8 mouse cellular contexts compared by ENCODE assay signal in the genomic region with DNA sequence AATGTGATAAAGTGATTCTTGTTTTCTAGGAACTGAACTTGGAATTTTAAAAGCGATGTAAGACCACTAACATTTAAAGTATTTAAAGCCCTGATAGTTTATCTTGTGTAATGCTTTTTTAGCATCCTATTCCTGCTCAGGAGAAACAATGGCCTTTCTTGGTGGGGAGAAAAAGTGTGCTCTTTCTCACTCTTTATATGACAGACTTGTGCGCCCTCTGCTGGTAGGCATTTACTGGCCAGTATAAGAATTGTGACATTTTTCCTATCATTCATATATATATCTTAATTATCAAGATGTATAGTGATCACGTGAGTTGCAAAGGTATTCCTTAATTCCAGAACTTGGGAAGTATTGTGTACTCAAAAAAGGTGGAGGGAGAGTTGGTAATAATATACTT.
A peak's percentile ranks its signal among the peaks of the same experiment; 100 is the strongest.
DNase-seq lines count a peak whose midpoint lies in the region; ATAC-seq and TF ChIP-seq lines count a peak whose summit lies in the region.

No protein-coding gene starts in this region.

- DNase-seq in heart, adult 2 months, result peak; percentile 22 to 65
- peak; percentile 66 for DNase-seq in CH12.LX (ENCODE audit: extremely low read depth)
- DNase-seq in c-Kit-positive CD71-positive TER-119-negative erythroid progenitor cells, embryonic 14.5 days (ENCODE audit: low read depth), result peak; percentile 46
- peak; percentile 84 for DNase-seq in forebrain, embryonic 14.5 days (ENCODE audit: low spot score)
- DNase-seq in kidney, postnatal 14 days, result peak; percentile 67
- peak; percentile 70 for DNase-seq in lung, postnatal 10 days
- peak; percentile 16 for DNase-seq in skeletal muscle tissue, adult 2 months (ENCODE audit: low read depth, low spot score)

- no peaks in the 10 kb centered on the region for H3K27me3 ChIP-seq in heart, adult 2 months (ENCODE audit: control insufficient read depth, insufficient read depth, low read length)
- H3K27me3 ChIP-seq in heart, embryonic 11.5 days (ENCODE audit: control insufficient read depth, insufficient read depth, low read length), result no peaks in the 10 kb centered on the region
- H3K27me3 ChIP-seq in CH12.LX (replicated peaks), result no peaks in the 10 kb centered on the region
- H3K27me3 ChIP-seq in forebrain, embryonic 14.5 days (replicated peaks; ENCODE audit: control insufficient read depth, insufficient read depth, low read length), result no peaks in the 10 kb centered on the region

- no peaks in the 10 kb centered on the region for H3K4me1 ChIP-seq in heart, adult 2 months (ENCODE audit: control insufficient read depth, insufficient read depth, low read length)
- no peaks in the 10 kb centered on the region for H3K4me1 ChIP-seq in heart, embryonic 11.5 days (ENCODE audit: control insufficient read depth, insufficient read depth, low read length)
- H3K4me1 ChIP-seq in CH12.LX (ENCODE audit: control insufficient read depth in 1 of 2, insufficient read depth in 2 of 2), result peaks cover 0 to 27% of the 10 kb centered on the region in 2 experiments; a peak in 1 of 4 replicates
- H3K4me1 ChIP-seq in forebrain, embryonic 14.5 days (ENCODE audit: control insufficient read depth, insufficient read depth, low read length), result no peaks in the 10 kb centered on the region

- no peak for ATAC-seq in heart, embryonic 11.5 days (replicated peaks; ENCODE audit: insufficient number of reproducible peaks, low FRiP score, low TSS enrichment)
- peak; percentile 65; the same call in 1 of the 2 replicates for ATAC-seq in forebrain, embryonic 14.5 days

- no peak overlapping the region for H3K9ac ChIP-seq in heart, adult 2 months (ENCODE audit: low read depth, low read length)
- H3K9ac ChIP-seq in heart, embryonic 11.5 days (ENCODE audit: low read depth, low read length), result no peak overlapping the region
- H3K9ac ChIP-seq in CH12.LX (ENCODE audit: insufficient read depth, low read depth), result no peak overlapping the region
- no peak overlapping the region for H3K9ac ChIP-seq in forebrain, embryonic 14.5 days (ENCODE audit: low read length)

- TF ChIP-seq RAD21 in CH12.LX (IDR thresholded peaks at IDR 0.05; ENCODE audit: low read depth, low read length), result peak; percentile 70

- H3K9me3 ChIP-seq in heart, embryonic 11.5 days (replicated peaks; ENCODE audit: control insufficient read depth, low read length), result no peaks in the 10 kb centered on the region
- H3K9me3 ChIP-seq in CH12.LX (replicated peaks; ENCODE audit: low read length), result no peaks in the 10 kb centered on the region
- H3K9me3 ChIP-seq in forebrain, embryonic 14.5 days (replicated peaks; ENCODE audit: control insufficient read depth, low read length), result no peaks in the 10 kb centered on the region

- H3K4me2 ChIP-seq in heart, embryonic 11.5 days, result no peak overlapping the region
- no peak overlapping the region for H3K4me2 ChIP-seq in CH12.LX (ENCODE audit: insufficient read depth, low read depth, poor library complexity, severe bottlenecking)
- no peak overlapping the region for H3K4me2 ChIP-seq in forebrain, embryonic 14.5 days (ENCODE audit: low read length)

- 44% methylated on average over 3 of the region's 3 CpGs for WGBS in heart, adult 2 months
- WGBS in heart, embryonic 11.5 days (ENCODE audit: insufficient replicate concordance), result 53% methylated on average over 3 of the region's 3 CpGs
- WGBS in forebrain, embryonic 14.5 days, result 63% methylated on average over 3 of the region's 3 CpGs

- intact Hi-C loops in heart, adult 2 months (cut with DNase I), result loop anchor here (1.0 to 10.0 kb wide), 2 partner anchors 94 to 263 kb away; no protein-coding TSS in a partner anchor

- in situ Hi-C loops in CH12.LX (cut with MboI; ENCODE audit: low pct_ligation_motif_present, low pct_unique_long_range_greater_than_20kb, low sequenced_read_pairs), result loop anchor here (25.0 kb wide), 1 partner anchor 251 kb away; no protein-coding TSS in a partner anchor

- no peak for TF ChIP-seq EP300 in heart, adult 2 months (IDR thresholded peaks at IDR 0.05; ENCODE audit: insufficient read depth, low read depth, low read length)
- no peak for TF ChIP-seq EP300 in CH12.LX (IDR thresholded peaks at IDR 0.05; ENCODE audit: low read length)

- peak; percentile 90 for TF ChIP-seq CTCF in heart, adult 2 months (IDR thresholded peaks at IDR 0.05)
- TF ChIP-seq CTCF in CH12.LX (conservative IDR thresholded peaks at IDR 0.05 in 1 of 2, IDR thresholded peaks at IDR 0.05 in 1 of 2; ENCODE audit: low read depth in 2 of 2, low read length in 2 of 2), result peak; percentile 36 to 80; a peak in 3 of 4 replicates

- no peak overlapping the region for H3K4me3 ChIP-seq in heart, adult 2 months
- no peak overlapping the region for H3K4me3 ChIP-seq in heart, embryonic 11.5 days (ENCODE audit: low read depth, low read length)
- H3K4me3 ChIP-seq in CH12.LX (replicated peaks in 1 of 3; ENCODE audit: low read depth in 2 of 3, low read length in 2 of 3, poor library complexity in 1 of 3), result no peak overlapping the region
- H3K4me3 ChIP-seq in forebrain, embryonic 14.5 days (ENCODE audit: low read depth, low read length), result no peak overlapping the region

- TF ChIP-seq POLR2A in heart, adult 2 months (IDR thresholded peaks at IDR 0.05; ENCODE audit: insufficient read depth, low read depth, low read length), result no peak
- TF ChIP-seq POLR2A in CH12.LX (IDR thresholded peaks at IDR 0.05; ENCODE audit: low read depth, low read length), result no peak

- no peaks in the 10 kb centered on the region; the same call in 1 of the 2 replicates for H3K79me2 ChIP-seq in heart, adult 2 months (replicated peaks; ENCODE audit: control insufficient read depth, insufficient read depth, low read length)
- peaks cover 4% of the 10 kb centered on the region; the same call in 1 of the 2 replicates for H3K79me2 ChIP-seq in CH12.LX (replicated peaks; ENCODE audit: control insufficient read depth, extremely low read depth, insufficient read depth, poor library complexity, severe bottlenecking)

- dilution Hi-C loops in CH12.LX (cut with MboI; ENCODE audit: extremely low pct_ligation_motif_present, extremely low pct_unique_long_range_greater_than_20kb, low sequenced_read_pairs), result no loop called here

- peaks cover 3% of the 10 kb centered on the region for H3K36me3 ChIP-seq in heart, adult 2 months (ENCODE audit: control insufficient read depth, insufficient read depth, low read length)
- H3K36me3 ChIP-seq in heart, embryonic 11.5 days (ENCODE audit: control insufficient read depth, insufficient read depth, low read length), result peaks cover 18% of the 10 kb centered on the region
- peaks cover 42 to 71% of the 10 kb centered on the region in 2 experiments for H3K36me3 ChIP-seq in CH12.LX (replicated peaks in 1 of 2; ENCODE audit: control insufficient read depth in 1 of 2, insufficient read depth in 1 of 2, low read length in 1 of 2)
- peaks cover 62% of the 10 kb centered on the region for H3K36me3 ChIP-seq in forebrain, embryonic 14.5 days (ENCODE audit: control insufficient read depth, insufficient read depth, low read length)

- no peak overlapping the region for H3K27ac ChIP-seq in heart, adult 2 months
- no peak overlapping the region for H3K27ac ChIP-seq in heart, embryonic 11.5 days (ENCODE audit: low read depth, low read length)
- no peak overlapping the region for H3K27ac ChIP-seq in CH12.LX (ENCODE audit: insufficient read depth, low read depth)
- no peak overlapping the region for H3K27ac ChIP-seq in forebrain, embryonic 14.5 days (ENCODE audit: low read depth, low read length)

TF ChIP-seq in CH12.LX, 34 proteins besides CTCF, POLR2A, EP300 and RAD21:
- TF ChIP-seq SMC3 (IDR thresholded peaks at IDR 0.05; ENCODE audit: low read depth, low read length), result peak; percentile 49
- no peak for TF ChIP-seq TCF12 (IDR thresholded peaks at IDR 0.05; ENCODE audit: low read depth, low read length)
- no peak for TF ChIP-seq TBP (conservative IDR thresholded peaks at IDR 0.05; ENCODE audit: low read depth, low read length)

Comparison
In these comparisons a context has a peak if more than half of its experiments do, and no peak if none do; other contexts are left out.
1. DNase-seq: peak in every context shown above with its lines; median percentile 84 in forebrain, embryonic 14.5 days; 70 in lung, postnatal 10 days; 67 in kidney, postnatal 14 days; 66 in CH12.LX; 46 in c-Kit-positive CD71-positive TER-119-negative erythroid progenitor cells, embryonic 14.5 days; 44 in heart, adult 2 months; 16 in skeletal muscle tissue, adult 2 months.